Mouse (Mus musculus) G1E (cell line): ENCODE data around the gene S100a3.

Source experiments
- CTCF ChIP-seq: IDR thresholded peaks from 2 replicates; pipeline ENCODE4 v1.5.1; 2012; ENCODE audit warnings: low read depth, low read length, inconsistent platforms, mixed read lengths
- GATA1 ChIP-seq: IDR thresholded peaks from 2 replicates; pipeline ENCODE4 v1.6.1; 2012; ENCODE audit warnings: borderline replicate concordance, low read length, inconsistent platforms, mixed read lengths
- GATA2 ChIP-seq: IDR thresholded peaks from 2 replicates; pipeline ENCODE4 v1.6.1; 2012; ENCODE audit warnings: low read depth, low read length, inconsistent platforms, borderline replicate concordance
- POLR2AphosphoS5 ChIP-seq: IDR thresholded peaks from 2 replicates; pipeline ENCODE4 v1.6.1; 2012; ENCODE audit warnings: low read depth, low read length, inconsistent platforms; ENCODE audit not compliant: insufficient replicate concordance
- TAL1 ChIP-seq: conservative IDR thresholded peaks from 2 replicates; pipeline ENCODE4 v1.6.1; 2012; ENCODE audit warnings: low read depth, low read length, inconsistent platforms, mixed read lengths

GRCm38 (mm10) chr3:90596810-90597209 lies 36.4 kb downstream of the S100a3 start:
- TF ChIP-seq CTCF (no peak), GATA1 (no peak), GATA2 (no peak), TAL1 (no peak), POLR2AphosphoS5 (no peak)
